Mouse (Mus musculus) ovary, postnatal 36 days (tissue): ENCODE measurements around the gene Ampd1.

Source experiments
- DNase-seq: peaks from one replicate; pipeline ENCODE4 v3.0.0; 2022; ENCODE audit warnings: low spot score, mixed read lengths

Ampd1 gene

DNA sequence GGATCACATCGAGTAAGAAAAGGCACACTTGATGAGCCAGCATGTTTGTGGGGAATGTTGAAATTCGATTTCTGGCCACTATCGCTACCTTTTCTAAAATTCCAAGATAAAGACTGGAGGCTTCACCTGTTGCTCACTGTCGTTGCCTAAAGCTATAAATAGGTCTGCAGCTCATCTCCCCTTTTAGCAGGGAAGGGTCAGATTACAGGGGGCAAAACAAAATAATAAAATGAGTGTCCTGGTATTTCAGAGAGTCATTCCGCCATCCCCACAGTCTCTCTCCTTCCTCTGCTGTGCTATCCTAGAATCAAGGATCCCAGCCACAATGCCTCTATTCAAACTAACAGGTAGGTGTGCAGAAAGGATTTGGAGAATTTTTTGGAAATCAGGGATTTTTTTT lies at the start of gene Ampd1:
Gene Ampd1 (plus strand): TSS at position 244 of the 400 bp plus-strand sequence.
- DNase-seq = no peak

DNA sequence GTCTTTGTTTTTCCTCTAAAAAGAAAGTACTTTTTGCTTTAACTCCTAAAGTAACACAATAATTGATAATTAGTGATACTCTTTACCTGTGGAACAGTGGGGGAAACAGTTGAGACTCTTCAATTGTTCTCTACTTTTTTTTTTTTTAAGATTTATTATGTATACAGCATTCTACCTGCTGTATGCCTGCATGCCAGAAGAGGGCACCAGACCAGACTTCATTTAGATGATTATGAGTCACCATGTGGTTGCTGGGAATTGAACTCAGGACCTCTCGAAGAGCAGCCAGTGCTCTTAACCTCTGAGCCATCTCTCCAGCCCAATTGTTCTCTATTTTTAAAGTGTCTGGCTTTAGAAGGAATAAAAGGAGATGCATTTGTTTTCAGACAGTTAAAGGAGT lies 47.6 kb upstream of the Ampd1 start:
- no peak for DNase-seq

DNA sequence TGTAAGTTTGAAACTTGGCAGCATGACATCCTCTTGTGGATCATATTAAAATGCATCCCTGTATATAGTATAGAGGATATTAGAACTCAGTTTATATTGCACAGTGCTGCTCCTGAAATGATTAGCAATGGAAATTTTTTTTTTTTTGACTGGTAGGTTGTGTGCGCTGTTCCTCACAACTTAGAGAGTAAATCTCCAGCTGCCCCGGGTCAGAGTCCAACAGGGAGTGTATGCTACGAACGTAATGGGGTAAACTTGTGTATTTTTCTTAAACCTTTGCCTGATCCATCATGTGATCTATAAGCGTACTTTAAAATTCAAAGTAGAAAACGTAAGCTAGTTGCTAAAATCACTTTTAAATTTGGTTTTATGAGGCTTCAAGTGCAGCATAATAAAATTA lies 33.5 kb upstream of the Ampd1 start:
- DNase-seq = no peak

DNA sequence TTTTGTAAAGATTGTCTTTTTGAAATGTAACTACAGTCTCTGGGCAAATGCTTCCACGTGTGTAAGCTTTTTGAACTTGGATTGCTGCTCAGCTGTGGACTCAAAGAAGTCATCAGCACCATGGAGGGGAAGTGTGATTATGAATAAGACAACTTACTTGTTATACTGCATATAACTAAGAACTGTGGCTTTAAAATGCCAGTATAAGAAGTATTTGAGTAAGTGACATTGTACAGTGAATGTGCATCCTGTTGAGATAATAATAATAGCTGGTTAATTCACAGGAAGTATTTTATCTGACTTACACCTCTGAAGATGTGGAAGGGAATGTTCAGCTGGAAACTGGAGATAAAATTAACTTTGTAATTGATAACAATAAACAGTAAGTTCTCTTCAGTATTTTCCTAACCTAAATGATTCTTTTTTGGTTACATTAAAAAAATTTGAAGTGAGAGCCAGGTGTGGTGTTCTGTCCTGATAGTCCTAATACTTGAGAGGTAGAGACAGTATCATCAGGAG lies 32.9 kb upstream of the Ampd1 start:
- no peak for DNase-seq

DNA sequence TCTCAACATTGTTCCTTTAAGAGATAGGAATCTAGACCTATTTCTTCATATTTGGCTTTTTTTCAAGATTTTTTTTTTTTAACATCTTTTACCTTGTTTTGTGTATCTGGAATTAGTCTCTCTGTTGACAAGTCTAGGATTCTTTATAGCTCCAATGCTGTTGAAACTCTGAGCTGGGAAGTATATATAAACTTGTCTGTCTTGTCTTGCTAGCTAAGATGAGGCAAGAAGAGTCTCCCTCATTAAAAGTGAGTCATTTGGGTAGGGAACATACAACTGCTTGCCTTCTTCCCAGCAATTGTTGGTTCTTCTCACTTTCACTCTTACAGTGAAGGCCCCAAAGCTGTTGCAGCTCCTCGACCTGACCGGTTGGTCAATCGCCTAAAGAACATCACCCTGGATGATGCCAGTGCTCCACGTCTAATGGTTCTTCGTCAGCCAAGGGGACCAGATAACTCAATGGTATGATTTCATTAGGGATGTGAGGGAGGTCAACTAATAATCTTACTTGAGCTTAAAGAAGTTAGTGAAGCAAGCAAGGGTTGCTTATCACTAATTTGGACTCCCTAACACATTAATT lies 17.7 kb upstream of the Ampd1 start:
- DNase-seq = no peak

DNA sequence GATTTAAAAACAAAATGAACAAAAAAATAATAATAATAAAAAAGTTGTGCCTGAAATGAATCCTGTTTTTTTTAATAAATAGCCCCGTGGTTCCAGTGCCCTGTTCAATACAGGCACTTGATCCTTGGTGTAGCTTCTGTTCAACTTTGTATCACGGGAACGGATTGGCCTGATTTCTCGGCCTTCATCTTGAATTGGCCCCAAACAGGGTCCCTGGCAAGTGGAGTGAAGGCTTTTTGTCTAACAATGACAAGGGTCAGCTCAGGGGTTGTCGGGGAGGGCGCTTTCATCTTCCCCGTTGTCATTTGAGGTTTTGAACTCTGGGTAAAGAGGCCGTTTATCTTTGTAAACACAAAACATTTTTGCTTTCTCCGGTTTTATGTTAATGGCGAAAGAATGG lies 16.1 kb upstream of the Ampd1 start:
- DNase-seq = no peak

DNA sequence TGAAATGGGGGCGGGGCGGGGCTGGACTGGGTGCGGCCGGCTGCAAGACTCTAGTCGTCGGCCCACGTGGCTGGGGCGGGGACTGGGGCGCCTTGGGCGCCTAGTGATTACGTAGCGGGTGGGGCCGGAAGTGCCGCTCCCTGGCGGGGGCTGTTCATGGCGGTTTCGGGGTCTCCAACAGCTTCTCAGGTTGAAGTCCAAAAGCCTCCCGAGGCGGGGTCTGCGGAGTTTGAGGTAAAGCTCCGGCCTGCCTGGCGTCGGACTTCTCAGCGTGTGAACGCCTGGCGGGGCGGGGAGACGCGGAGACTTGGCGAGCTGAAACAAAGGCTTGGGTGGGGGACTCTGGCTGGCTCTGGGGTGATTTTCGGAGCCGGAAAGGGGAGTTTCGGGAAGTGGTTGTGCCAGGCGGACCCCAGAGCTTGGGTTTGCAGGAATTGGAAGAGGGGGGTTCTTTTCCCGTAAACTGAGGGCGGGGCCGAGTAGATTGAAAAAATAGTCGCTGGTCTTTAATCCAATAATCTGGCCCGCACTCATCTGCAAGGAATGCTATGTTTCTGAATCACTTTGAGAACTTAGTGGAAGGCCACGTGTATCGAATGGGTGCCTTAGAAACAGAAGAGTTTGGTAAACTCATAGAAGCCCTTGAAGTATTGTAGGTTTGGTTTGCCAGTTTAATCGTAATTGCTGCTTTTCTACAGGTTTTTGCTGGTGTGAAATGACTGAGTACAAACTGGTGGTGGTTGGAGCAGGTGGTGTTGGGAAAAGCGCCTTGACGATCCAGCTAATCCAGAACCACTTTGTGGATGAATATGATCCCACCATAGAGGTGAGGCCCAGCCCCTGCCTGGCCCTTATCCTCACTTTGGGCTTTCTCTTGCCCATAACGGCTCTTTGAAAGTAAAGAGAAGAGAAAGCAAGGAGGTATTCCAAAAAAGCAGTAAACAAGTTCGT lies 15.3 kb upstream of the Ampd1 start, which contains the start of gene Nras:
Gene Nras (plus strand): TSS at position 79 of the 951 bp plus-strand sequence.
- peak; percentile 94 for DNase-seq

DNA sequence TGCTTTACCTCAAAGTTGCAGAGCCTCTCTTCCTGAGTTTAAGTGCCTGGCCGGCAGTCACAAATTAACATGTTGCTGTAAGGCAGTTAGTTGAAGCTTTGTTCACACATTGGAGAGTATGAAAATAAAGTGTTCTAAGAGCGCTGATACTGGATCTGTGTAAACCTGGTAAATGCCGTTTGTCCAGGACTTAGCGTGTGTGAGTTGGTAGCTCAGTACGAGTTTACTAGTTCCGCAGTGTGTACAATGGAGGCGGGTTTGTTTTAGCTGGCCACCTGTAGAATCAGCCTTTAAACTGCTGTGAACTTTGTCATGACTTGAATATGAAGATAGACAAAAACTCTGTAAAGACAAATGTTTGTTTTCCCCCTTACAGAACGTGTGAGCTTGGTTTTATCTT lies 6.9 kb upstream of the Ampd1 start:
- DNase-seq = no peak

DNA sequence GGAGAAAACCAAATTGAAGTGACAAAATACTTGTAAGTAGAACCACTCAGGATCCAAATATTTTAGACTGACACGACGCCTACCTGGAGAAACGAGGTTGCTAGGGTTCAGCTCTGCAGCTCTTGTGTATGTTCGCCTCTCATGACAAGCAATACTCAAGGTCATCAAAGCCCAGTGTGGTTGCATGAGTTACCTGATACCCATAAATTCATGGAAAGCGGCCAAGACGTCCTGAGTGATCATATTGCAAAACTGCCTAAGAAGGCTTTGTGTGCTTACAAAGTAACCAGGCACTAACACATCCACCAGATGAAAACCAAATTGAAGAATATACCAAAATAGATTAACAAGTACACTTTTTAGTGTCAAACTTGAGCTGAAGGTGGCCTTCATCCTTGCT lies 4.8 kb upstream of the Ampd1 start:
- no peak for DNase-seq

DNA sequence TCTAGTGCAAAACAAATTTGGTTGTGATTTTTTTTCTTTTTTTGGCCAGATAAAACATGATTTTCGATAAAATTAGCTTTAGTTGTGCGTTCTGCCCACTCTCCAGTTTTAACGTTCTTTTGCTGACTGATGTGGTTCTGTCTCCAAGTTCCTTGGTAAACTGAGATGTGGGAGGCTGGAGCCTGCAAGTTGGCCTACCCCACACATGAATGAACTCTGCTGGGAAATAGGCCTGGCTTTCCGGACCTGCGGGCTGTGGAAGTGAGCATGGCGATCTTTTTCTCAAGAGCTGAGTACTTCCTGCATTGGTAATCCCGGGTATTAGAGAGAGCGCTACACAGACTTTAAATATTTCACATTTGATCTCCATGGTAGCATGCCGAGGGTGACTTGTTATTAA lies 2.1 kb downstream of the Ampd1 start:
- no peak for DNase-seq

DNA sequence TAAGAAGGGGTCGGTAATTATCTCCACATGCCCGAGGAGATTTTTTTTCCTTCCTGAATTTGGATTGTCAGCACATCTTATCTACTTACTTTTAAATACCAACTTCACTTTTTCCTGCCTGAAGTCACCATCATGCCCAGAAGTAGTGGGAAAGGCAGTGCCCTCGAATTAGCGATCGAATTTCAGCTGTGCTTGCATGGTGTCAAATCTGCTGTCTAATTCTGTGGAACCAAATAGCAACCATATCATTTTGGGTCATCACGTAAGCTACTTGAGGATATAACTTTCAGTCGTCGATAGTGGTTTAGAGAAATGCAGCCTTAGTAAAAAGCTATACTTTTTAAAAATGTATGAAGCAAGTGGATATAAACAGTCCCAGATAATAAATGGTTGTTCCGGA lies 2.7 kb downstream of the Ampd1 start:
- no peak for DNase-seq

DNA sequence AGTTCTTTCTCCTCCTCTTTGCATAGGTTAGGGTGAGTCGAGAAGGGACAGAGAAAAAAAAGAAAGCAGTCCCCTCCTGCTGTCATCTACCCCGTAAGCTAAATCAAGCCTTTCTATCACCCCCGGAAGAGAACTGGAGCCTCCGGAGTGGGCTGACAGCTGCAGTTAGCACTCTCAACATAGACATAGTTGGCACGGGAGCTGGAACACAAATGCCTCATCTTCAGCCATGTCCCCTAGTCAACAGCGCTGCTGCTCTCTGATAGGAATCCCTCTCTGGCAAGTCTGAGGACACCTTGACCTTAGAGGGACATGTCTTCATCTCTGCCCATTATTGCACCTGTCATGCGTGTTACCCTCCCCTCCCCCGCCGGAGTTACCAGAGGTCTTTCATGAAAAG lies 5.5 kb downstream of the Ampd1 start:
- no peak for DNase-seq

DNA sequence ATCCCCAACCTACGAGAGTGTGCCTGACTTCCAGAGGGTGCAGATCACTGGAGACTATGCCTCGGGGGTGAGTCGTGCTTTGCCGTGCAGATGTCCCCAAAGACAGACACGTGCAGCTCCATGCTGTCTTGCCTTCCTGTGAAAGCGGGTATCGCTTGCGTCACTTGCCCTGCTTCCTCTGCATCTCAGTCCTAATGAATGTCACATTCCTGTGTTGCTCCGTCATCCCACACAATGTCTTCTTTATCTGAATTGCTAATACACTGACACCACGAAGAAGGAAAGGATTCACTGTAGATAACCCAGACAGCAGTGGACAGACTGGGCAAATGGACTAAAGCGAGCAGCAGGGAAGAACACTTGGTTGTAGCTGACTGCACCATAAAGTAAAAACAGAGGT lies 7.2 kb downstream of the Ampd1 start:
- no peak for DNase-seq

DNA sequence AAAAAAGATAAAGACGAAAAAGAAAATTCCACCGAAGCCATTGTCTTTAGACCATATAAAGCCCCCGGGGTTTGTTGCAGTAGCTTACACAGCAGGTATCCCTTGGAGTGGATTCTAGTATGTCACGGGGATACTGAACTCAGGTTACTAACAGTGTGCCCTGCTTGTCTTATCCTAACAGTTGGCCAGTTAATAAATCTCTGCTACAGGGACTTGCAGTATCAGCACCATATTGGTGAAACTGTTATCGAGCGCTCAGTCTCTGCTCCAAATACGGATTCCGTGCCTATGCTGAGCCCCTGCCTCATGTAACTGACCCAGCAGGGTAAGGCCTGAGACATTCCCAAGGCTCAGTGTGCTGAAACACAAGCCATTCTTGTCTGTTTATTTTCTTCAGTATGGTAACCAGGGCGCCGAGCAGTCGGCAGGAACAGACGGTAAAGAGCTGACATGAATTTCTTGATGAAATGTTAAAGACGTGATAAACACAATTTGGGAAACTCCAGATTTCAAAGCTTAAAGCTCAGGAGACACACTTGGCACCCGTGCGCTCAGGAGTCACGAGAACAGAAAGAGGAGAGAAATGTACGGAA lies 8.1 kb downstream of the Ampd1 start:
- no peak for DNase-seq

DNA sequence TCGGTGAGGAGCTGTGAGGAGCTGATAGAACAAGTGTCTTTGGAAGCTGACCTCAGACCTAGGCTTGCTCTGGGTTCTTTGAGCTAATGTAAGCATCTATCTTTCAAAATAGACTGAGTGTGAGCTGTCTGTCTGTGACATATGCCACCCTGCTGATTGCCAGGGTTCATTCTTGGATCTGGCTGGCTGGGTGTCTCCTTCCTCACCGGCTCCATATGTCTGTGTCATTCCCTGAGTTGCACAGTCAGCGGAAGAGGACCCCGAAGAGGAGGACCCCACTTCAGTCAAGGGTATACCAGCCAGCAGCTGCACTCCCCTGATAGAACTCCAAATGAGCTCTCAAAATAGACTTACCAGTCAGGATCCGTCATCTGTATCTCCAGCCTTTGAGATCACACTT lies 8.9 kb downstream of the Ampd1 start:
- DNase-seq = no peak

DNA sequence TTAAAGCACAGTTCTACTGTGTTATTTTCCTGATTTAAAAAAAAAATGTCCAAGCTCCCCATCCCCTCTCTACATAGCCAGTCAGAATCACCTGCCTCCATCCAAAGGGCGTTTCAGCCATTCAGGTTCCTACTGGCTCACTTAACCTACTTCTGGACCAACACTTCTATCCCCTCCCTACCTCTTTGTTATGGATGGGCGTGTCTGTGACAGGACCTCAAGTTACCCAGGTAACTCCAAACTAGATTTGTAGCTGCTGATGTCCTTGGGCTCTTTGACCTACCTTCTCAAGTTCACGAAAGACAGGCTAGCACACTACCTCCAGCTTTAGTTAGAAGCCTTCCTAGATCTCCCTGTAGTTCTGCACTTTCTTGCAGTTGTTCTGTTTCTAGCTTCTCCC lies 12.2 kb downstream of the Ampd1 start:
- DNase-seq = no peak

DNA sequence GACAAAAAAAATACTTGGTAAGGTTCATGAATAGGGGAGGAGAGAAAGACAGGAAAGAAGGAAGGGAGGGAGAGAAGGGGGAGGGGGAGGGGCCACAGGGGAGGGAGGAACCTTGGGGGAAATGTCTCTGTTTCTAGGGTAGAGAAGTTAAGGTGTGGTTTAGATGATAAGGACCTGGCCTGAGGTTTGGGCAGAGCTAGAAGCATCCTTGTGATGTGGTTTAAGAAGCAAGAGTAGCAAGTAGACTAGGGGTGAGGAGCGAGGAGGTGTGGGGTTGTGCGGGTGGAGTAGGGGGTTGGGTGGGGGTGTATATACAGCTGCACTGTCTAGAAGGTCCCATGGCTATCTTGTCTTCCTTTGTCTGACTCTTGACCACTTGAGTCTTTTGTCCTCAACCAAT lies 17.9 kb downstream of the Ampd1 start:
- DNase-seq = no peak

DNA sequence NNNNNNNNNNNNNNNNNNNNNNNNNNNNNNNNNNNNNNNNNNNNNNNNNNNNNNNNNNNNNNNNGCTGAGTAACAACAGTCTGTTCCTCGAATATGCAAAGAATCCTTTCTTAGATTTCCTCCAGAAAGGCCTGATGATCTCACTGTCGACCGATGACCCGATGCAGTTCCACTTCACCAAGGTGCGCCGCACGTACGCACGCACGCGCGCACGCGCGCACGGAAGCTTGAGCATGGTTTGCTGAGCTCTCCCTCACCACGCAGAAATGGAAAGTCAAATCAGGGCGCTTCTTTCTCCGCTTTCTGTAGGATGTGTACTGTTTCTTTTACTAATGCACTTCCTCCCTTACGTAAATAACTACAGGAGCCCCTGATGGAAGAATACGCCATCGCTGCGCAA lies 24.8 kb downstream of the Ampd1 start:
- no peak for DNase-seq

DNA sequence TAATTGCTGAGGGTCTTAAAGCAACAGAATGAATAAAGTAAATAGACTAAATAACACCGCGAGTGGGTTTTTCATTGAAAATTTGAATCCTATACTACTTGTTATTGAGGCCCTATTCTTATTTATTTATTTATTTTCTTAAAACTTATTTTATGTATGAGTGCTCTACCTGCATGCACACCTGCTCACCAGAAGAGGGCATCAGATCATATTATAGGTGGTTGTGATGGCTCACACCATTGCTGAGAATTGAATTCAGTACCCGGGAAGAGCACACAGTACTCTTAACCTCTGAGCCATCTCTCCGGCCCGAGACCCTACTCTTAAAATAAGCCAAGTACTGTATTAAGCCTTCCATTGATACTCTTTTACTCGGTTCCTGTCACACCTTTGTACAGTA lies 25.9 kb downstream of the Ampd1 start:
- no peak for DNase-seq

DNA sequence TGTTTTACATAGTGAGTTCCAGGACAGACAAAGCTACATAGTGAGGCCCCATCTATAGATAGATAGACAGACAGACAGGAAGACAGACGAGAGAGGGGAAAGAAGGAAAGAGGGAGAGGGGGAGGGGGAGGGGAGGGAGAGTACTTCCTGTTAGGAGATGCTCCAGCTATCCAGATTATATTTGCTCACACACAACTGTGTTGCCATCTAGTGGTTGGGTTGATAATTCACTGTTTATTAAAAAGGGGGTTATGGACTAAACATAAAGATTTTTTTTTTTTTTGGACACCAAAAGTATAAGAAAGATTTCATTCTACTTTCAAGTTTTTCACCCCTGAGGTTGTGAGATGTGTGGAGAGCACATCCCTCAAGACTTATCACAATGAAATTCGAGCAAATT lies 26.9 kb downstream of the Ampd1 start:
- DNase-seq = no peak

DNA sequence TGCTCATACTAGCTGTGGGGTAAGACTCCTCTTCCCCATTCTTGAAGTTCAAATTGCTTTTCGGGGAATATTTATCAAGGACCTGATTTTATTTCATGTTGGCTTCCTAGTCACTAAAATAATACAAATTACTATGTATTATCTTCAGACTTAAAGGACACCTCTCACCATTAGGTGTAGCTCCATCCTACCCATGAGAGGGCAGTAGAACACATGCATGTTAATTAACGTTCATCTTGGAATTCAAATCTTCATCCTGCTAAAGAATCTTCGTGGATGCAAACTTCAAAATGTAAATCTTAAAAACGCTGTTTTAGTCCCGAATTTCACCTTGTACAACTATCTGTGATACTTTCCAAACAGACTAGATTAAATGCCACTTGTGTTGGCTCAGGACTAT lies 27.4 kb downstream of the Ampd1 start:
- DNase-seq = no peak

DNA sequence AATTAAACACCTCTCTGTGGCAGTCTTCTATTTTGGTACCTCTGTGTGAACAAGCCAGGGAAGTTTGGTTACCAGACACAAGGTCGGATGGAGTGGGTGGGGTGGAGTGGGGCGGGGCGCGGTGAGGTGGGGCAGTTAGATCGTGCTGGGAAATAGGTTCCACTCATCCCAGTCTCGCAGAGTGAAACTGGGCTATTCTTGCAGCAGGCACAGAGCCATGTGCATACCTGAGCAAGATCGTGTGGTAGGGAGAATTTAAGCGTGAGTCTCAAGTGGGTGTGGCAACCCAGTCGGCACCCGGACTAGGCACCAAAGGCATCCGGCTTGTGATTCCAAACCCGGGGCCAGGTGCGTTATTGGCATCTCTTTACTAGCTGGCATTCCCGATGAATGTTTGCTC lies 28.1 kb downstream of the Ampd1 start:
- DNase-seq = no peak
